Mouse (Mus musculus) cerebellum, adult 2 months (tissue): ENCODE measurements around the gene Scn7a. TPM values are rescaled to one million over a fixed set of nuclear protein-coding genes. Genes with fewer than 3 reads are reported as not detected.

ENCODE experiments used
- DNase-seq, 2 experiments: peaks; one replicate each; pipeline ENCODE4 v3.0.0; 2021
- H3K27ac ChIP-seq: fragments of 200-500 bp; 2 replicates; pipeline ENCODE4 v1.5.1; 2012; ENCODE audit warnings: low read length, control low read depth, inconsistent platforms; ENCODE audit not compliant: insufficient read depth
- H3K27me3 ChIP-seq: fragments of 200-500 bp; 2 replicates; pipeline ENCODE4 v1.6.1; 2012; ENCODE audit warnings: inconsistent platforms, mild to moderate bottlenecking, low read length, moderate library complexity; ENCODE audit not compliant: control insufficient read depth, insufficient read depth
- H3K4me1 ChIP-seq: fragments of 200-500 bp; 2 replicates; pipeline ENCODE4 v1.6.1; 2011; ENCODE audit warnings: low read length; ENCODE audit not compliant: control insufficient read depth, insufficient read depth
- H3K4me3 ChIP-seq: fragments of 200-500 bp; replicated peaks from 2 replicates; pipeline ENCODE3; 2011; ENCODE audit warnings: mild to moderate bottlenecking, low read depth, low read length, control low read depth; ENCODE audit not compliant: insufficient read depth
- CTCF ChIP-seq: fragments of 200-500 bp; IDR thresholded peaks from 2 replicates; pipeline ENCODE4 v1.5.1; 2011; ENCODE audit warnings: low read depth, mild to moderate bottlenecking, control low read depth, low read length, moderate library complexity, borderline replicate concordance; ENCODE audit not compliant: insufficient read depth
- POLR2A ChIP-seq: fragments of 200-500 bp; IDR thresholded peaks from 2 replicates; pipeline ENCODE4 v1.6.1; 2011; ENCODE audit warnings: low read length, control low read depth, borderline replicate concordance; ENCODE audit not compliant: insufficient read depth
- WGBS: fragments of 180-500 bp; shearing (Covaris S2); methylation state at CpG from one replicate; pipeline ENCODE4 v1.1.7; 2018; 5-methylcytosine and 5-hydroxymethylcytosine counted together
- polyA plus RNA-seq: library from polyadenylated mRNA; depleted of rRNA; stranded (reverse); fragments of >200 nt; gene quantifications from 2 replicates; pipeline ENCODE4 v1.2.3, GENCODE M21; 2012; rRNA removed

Scn7a gene
- polyA plus RNA-seq, 1 experiment: 0.43 TPM

DNA sequence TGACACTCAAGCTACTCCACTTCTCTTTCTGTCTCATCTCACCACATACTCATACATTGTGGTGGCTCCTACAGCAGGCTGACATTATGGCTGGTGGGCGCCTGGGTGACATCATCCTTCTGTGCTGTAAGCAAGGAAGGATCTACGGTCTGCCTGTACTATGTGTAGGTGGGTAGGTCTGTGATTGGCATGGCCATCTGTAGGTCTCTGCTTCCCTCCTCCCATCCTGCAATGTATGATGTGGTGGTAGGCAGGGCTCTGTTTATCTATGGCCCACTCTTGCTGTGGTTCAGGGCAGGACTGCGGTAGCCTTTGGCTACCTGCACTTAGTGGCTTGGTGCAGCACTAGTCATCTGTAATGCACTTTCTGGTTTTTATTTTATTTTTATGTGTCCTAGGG is 128.3 kb downstream of the Scn7a start:
- WGBS: 95% methylated on average over 3 of the region's 3 CpGs

DNA sequence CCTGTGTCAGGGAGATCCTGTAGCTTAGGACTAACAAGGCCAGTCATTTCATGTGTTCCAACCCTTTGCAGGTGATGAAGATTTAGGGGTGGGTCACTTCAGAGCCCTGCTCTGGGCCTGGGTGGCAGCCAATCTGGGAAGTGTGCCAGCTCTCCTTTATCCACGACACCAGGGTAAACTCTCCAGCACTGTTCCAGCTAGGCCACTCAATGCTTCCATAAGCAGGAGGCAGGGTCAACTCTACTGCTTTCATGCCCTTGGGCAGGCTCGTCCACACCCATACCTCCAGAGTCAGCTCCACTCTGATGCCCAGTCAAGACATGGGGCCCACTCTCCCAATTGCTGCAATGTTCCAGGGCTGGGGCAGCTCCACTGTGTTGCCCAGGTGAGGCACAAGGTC is 129.3 kb downstream of the Scn7a start:
- 45% methylated on average over 2 of the region's 2 CpGs for WGBS
- no peak overlapping the region for H3K27ac ChIP-seq
- DNase-seq: no peak
- H3K4me1 ChIP-seq: no peaks in the 10 kb centered on the region
- TF ChIP-seq POLR2A (no peak), CTCF (no peak)
- no peak overlapping the region for H3K4me3 ChIP-seq
- H3K27me3 ChIP-seq: no peaks in the 10 kb centered on the region

More for the DNA sequence above, 128.3 kb downstream of the Scn7a start:
- no peak for DNase-seq
- H3K27ac ChIP-seq: no peak overlapping the region
- TF ChIP-seq POLR2A (no peak), CTCF (no peak)
- H3K4me3 ChIP-seq: no peak overlapping the region
- no peaks in the 10 kb centered on the region for H3K4me1 ChIP-seq
- H3K27me3 ChIP-seq: no peaks in the 10 kb centered on the region

DNA sequence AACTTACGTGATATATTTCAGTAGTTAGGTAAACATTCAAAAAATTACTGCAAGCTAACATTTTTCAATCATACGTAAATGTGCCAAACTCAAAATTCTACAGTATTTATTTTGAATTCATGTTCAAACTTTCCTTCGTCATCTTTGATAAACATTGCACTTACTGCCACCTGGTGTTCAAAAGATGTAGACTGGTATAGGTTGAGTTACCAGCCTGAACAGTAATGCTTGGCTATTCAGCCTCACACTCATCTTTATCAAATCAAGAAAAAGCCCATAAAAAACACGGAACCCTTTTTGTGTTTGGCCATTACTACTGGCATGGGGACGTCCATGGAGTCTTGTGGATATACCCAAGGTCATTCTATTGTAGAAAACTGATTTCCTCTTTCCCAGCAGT is 140.3 kb downstream of the Scn7a start:
- WGBS: 18% methylated on average over 5 of the region's 5 CpGs
- Histone ChIP-seq H3K4me3 (no peak overlapping the region), H3K27ac (no peak overlapping the region), H3K4me1 (no peaks in the 10 kb centered on the region), H3K27me3 (no peaks in the 10 kb centered on the region)
- TF ChIP-seq CTCF (peak; percentile 42; the same call in 1 of the 2 replicates), POLR2A (no peak)
- DNase-seq: peak in 1 of 2 experiments; percentile 37

DNA sequence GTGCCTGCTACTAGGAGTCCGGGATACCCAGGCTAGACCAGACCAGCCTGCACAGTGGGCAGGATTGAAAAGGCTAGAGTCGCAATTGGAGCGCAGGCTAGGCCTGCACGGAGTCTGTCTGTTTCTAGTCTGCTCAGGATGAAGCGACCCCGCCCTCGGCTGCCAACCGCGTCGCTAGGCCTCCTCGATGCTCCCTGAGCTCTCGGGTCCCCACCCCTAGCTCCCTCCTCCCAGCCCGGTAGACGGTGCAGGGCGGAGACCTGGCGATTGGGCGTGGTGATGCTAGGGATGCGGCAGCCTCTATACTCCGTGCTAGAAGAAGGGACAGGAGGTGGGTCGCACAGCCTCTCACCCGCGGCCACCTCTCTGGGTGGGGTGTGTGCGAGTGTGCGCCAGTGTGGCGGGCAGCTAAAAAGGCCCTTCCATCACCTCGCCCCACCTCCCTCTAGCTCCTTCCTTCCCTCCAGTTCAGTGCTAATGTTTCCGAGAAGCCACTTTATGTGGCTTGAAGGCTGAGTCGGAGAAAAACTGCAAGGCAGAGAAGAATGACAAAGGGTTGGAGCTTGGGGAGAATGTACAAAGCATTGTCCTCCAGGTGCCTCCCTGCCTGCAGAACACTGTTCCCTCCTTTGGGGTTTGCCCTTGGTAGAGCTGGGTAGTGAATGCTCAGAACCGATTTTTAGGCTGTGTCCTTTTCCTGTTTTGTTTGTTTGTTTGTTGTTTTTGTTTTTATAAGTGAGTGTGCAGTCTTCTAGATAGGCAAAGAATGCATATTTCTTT is 149.9 kb downstream of the Scn7a start, which contains the start of gene Scn9a:
Gene Scn9a, minus strand, starts transcription at position 383 of the 780 bp plus-strand sequence.
- H3K27me3 ChIP-seq: no peaks in the 10 kb centered on the region
- H3K4me3 ChIP-seq: peak within 1 kb of the TSS; percentile 45
- H3K4me1 ChIP-seq: no peaks in the 10 kb centered on the region
- 3% methylated on average over 29 of the region's 29 CpGs for WGBS
- TF ChIP-seq POLR2A: no peak
- TF ChIP-seq CTCF: no peak
- no peak within 1 kb of the TSS for H3K27ac ChIP-seq
- DNase-seq: peak; percentile 21 to 36

DNA sequence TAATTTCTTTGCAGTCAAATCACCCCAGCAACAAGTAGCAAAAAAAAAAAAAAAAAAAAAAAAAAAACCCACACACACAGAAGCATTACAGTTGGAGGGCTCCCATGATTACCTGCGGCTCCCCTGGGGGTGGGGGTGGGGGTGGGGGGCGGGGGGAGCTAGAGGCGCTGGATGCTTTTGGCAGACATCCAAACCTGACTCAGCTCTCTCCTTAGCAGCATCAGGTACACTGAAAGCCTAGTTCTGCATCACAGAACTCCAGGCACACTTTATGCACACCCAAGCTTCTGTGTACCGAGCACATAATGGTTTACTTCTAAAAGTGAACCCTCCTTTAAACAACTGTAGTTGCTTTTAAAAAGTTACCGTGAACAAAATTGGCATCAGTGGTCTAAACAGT is 152.0 kb downstream of the Scn7a start:
- WGBS: 20% methylated on average over 5 of the region's 5 CpGs
- DNase-seq: no peak
- Histone ChIP-seq H3K27me3 (no peaks in the 10 kb centered on the region), H3K27ac (no peak overlapping the region), H3K4me1 (no peaks in the 10 kb centered on the region), H3K4me3 (no peak overlapping the region)
- TF ChIP-seq POLR2A (no peak), CTCF (no peak)

Other genes starting within 250 kb of the Scn7a start
- 0.62 and 0.72 TPM in 2 replicates for gene Scn9a, start 150.0 kb downstream of the Scn7a start, polyA plus RNA-seq